19 mouse cellular contexts compared by ENCODE assay signal in genomic region chr17:47850035-47850434, GRCm38 (mm10). TPM values are rescaled to one million over a fixed set of nuclear protein-coding genes. Genes with fewer than 3 reads are reported as not detected.
A peak's percentile ranks its signal among the peaks of the same experiment; 100 is the strongest.
DNase-seq lines count a peak whose midpoint lies in the region; ATAC-seq and TF ChIP-seq lines count a peak whose summit lies in the region.
"Had no signal": no experiment of that assay in that cellular context is flagged by ENCODE, and none has a peak within 500 bp of the region (broad histone marks: within the 10 kb centered on the region; RNA-seq: fewer than 3 reads in every experiment).

No protein-coding gene starts in this region.

- H3K4me3 ChIP-seq in heart, adult 2 months = no peak overlapping the region
- H3K4me3 ChIP-seq in heart, embryonic 14.5 days (ENCODE audit: control insufficient read depth in 1 of 2, insufficient read depth in 1 of 2, low read depth in 1 of 2, low read length in 2 of 2) = no peak overlapping the region
- no peak overlapping the region for H3K4me3 ChIP-seq in hindbrain, embryonic 13.5 days
- H3K4me3 ChIP-seq: layer of hippocampus, adult 2 months; left cerebral cortex, adult 2 months; midbrain, embryonic 15.5 days; stomach, embryonic 15.5 days had no signal

- no peaks in the 10 kb centered on the region for H3K27me3 ChIP-seq in heart, adult 2 months (ENCODE audit: control insufficient read depth, insufficient read depth, low read length)
- H3K27me3 ChIP-seq in heart, embryonic 14.5 days (ENCODE audit: control insufficient read depth, insufficient read depth, low read length) = no peaks in the 10 kb centered on the region
- H3K27me3 ChIP-seq in hindbrain, embryonic 13.5 days = peaks cover 20% of the 10 kb centered on the region
- H3K27me3 ChIP-seq: stomach, embryonic 15.5 days had no signal

- peak overlapping the region; percentile 65 for H3K27ac ChIP-seq in heart, adult 2 months
- peak overlapping the region; percentile 94 to 96 for H3K27ac ChIP-seq in heart, embryonic 14.5 days (replicated peaks in 1 of 2; ENCODE audit: control insufficient read depth in 1 of 2, insufficient read depth in 1 of 2, low read depth in 2 of 2, low read length in 2 of 2)
- no peak overlapping the region for H3K27ac ChIP-seq in hindbrain, embryonic 13.5 days
- H3K27ac ChIP-seq: hindbrain, postnatal 0 days; layer of hippocampus, adult 2 months; left cerebral cortex, adult 2 months; liver, embryonic 14.5 days; midbrain, embryonic 15.5 days; stomach, embryonic 15.5 days had no signal

- no peak overlapping the region for H3K9ac ChIP-seq in heart, adult 2 months (ENCODE audit: low read depth, low read length)
- H3K9ac ChIP-seq in heart, embryonic 14.5 days (ENCODE audit: low read length) = 0 out of 2 replicates have a peak overlapping the region, but pooled peaks have one; percentile 40
- no peak overlapping the region for H3K9ac ChIP-seq in hindbrain, embryonic 13.5 days
- H3K9ac ChIP-seq: liver, embryonic 14.5 days; midbrain, embryonic 15.5 days; stomach, embryonic 15.5 days had no signal

- peak; percentile 96 for DNase-seq in heart, adult 11 months
- DNase-seq in heart, postnatal 25 days (ENCODE audit: low spot score) = no peak
- peak in 1 of 2 experiments; percentile 67 for DNase-seq in heart, adult 2 months
- DNase-seq in adrenal gland, postnatal 14 days = no peak
- DNase-seq: kidney, adult 11 months; kidney, postnatal 10 days; right cerebral cortex, adult 18-20 months; thymus, adult 2 months had no signal

- H3K79me2 ChIP-seq in heart, adult 2 months (replicated peaks; ENCODE audit: control insufficient read depth, insufficient read depth, low read length) = no peaks in the 10 kb centered on the region

- peaks cover 3% of the 10 kb centered on the region; the same call in 1 of the 2 replicates for H3K4me1 ChIP-seq in heart, adult 2 months (ENCODE audit: control insufficient read depth, insufficient read depth, low read length)
- peaks cover 18 to 31% of the 10 kb centered on the region in 2 experiments for H3K4me1 ChIP-seq in heart, embryonic 14.5 days (ENCODE audit: control insufficient read depth in 2 of 2, insufficient read depth in 2 of 2, low read length in 2 of 2)
- H3K4me1 ChIP-seq in hindbrain, embryonic 13.5 days (replicated peaks) = peaks cover 8% of the 10 kb centered on the region

- no peaks in the 10 kb centered on the region for H3K9me3 ChIP-seq in heart, embryonic 14.5 days (ENCODE audit: control insufficient read depth, low read length)
- H3K9me3 ChIP-seq in hindbrain, embryonic 13.5 days = no peaks in the 10 kb centered on the region
- H3K9me3 ChIP-seq: midbrain, embryonic 15.5 days; stomach, embryonic 15.5 days had no signal

- no peak for TF ChIP-seq EP300 in heart, adult 2 months (IDR thresholded peaks at IDR 0.05; ENCODE audit: insufficient read depth, low read depth, low read length)

- no peaks in the 10 kb centered on the region for H3K36me3 ChIP-seq in heart, adult 2 months (ENCODE audit: control insufficient read depth, insufficient read depth, low read length)
- H3K36me3 ChIP-seq in heart, embryonic 14.5 days (ENCODE audit: control insufficient read depth, insufficient read depth, low read length) = no peaks in the 10 kb centered on the region
- no peaks in the 10 kb centered on the region for H3K36me3 ChIP-seq in hindbrain, embryonic 13.5 days
- H3K36me3 ChIP-seq: midbrain, embryonic 15.5 days; stomach, embryonic 15.5 days had no signal

- no peak for TF ChIP-seq CTCF in heart, adult 2 months (IDR thresholded peaks at IDR 0.05)

- WGBS in heart, adult 2 months = 52% methylated on average over 3 of the region's 3 CpGs
- 33% methylated on average over 3 of the region's 3 CpGs for WGBS in heart, embryonic 14.5 days
- 70% methylated on average over 3 of the region's 3 CpGs for WGBS in hindbrain, embryonic 13.5 days

- ATAC-seq in heart, embryonic 14.5 days (ENCODE audit: insufficient number of reproducible peaks, insufficient read depth, low FRiP score, low read depth) = peak; percentile 60; the same call in 1 of the 2 replicates
- no peak for ATAC-seq in hindbrain, embryonic 13.5 days (ENCODE audit: low FRiP score)
- no peak for ATAC-seq in frontal cortex, adult (ENCODE audit: low TSS enrichment)
- ATAC-seq: hindbrain, postnatal 0 days; lung, postnatal 0 days; midbrain, embryonic 15.5 days had no signal

- intact Hi-C loops in heart, postnatal 25 days (cut with DNase I) = no loop called here
- intact Hi-C loops in heart, adult 2 months (cut with DNase I) = no loop called here

- TF ChIP-seq POLR2A in heart, adult 2 months (IDR thresholded peaks at IDR 0.05; ENCODE audit: insufficient read depth, low read depth, low read length) = no peak

- H3K4me2 ChIP-seq in heart, embryonic 14.5 days (ENCODE audit: low read length) = peak overlapping the region; percentile 27; the same call in 1 of the 2 replicates
- H3K4me2 ChIP-seq in hindbrain, embryonic 13.5 days = no peak overlapping the region
- H3K4me2 ChIP-seq: midbrain, embryonic 15.5 days; stomach, embryonic 15.5 days had no signal

RNA-seq across cellular contexts. Expression of gene Mdfi, which starts 15.5 kb away (rescaled TPM):
- 1 to 10 TPM; 2.4 TPM for total RNA-seq in heart, postnatal 25 days (2021)
- 1 to 10 TPM; 1.8 to 2.0 TPM for total RNA-seq in heart, adult 2 months (2021)
- polyA plus RNA-seq in heart, adult 2 months (2012; rRNA removed) = 9.6 and 11.1 TPM in 2 replicates
- polyA plus RNA-seq in heart, embryonic 14.5 days (2014; fragmentation: Nextera tagmentation; extraction: Ambion mirVana) = 10.4 and 26.3 TPM in 2 replicates
- total RNA-seq in adrenal gland, postnatal 14 days (2021) = 3.9 and 4.3 TPM in 2 replicates
- 2.9 and 3.7 TPM in 2 replicates for polyA plus RNA-seq in hindbrain, embryonic 13.5 days (2015; fragmentation: Nextera tagmentation; extraction: Ambion mirVana)
- total RNA-seq: megakaryocyte, adult 5-6 weeks had no signal
